Mouse (Mus musculus) embryo, embryonic 9.5 days (tissue): ENCODE results near the gene Uba6.

Experiments used
- DNase-seq: peaks from one replicate; pipeline ENCODE4 v3.0.0-alpha.2; 2017; ENCODE audit errors: extremely low spot score

The Uba6 gene

GRCm38 (mm10) chr5:86072756-86073386, 99.7 kb downstream of the Uba6 start:
- DNase-seq, result no peak

- no peak for DNase-seq
Observed at GRCm38 (mm10) chr5:86071538-86071937, 101.1 kb downstream of the Uba6 start, which contains the start of gene Stap1. Gene Stap1 (plus strand): TSS chr5:86071746.

- no peak for DNase-seq
Observed at GRCm38 (mm10) chr5:86069121-86069520, 103.5 kb downstream of the Uba6 start.

DNA sequence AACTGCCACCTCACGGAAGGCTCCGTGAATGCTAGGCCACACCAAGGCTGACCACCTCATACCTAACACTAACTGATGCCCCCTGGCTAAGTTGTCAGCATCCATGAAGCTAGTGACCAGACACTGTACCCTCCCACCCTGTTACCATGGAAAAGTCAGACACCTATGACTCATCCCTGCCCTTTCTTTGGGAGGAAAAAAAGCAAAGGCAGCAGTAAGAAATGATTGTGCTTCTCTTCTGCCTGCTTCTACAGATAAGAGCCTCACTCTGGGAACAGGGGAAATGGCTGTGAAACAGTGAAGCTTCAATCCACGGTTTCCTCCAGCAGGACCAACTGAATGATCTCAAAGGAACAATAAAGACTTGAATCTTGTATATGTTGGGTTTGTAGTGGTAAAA, 104.2 kb downstream of the Uba6 start:
- no peak for DNase-seq

- peak; percentile 84 for DNase-seq
Observed at GRCm38 (mm10) chr5:86066551-86066929, 106.1 kb downstream of the Uba6 start.

GRCm38 (mm10) chr5:86065876-86066550, 106.6 kb downstream of the Uba6 start:
- no peak for DNase-seq

DNA sequence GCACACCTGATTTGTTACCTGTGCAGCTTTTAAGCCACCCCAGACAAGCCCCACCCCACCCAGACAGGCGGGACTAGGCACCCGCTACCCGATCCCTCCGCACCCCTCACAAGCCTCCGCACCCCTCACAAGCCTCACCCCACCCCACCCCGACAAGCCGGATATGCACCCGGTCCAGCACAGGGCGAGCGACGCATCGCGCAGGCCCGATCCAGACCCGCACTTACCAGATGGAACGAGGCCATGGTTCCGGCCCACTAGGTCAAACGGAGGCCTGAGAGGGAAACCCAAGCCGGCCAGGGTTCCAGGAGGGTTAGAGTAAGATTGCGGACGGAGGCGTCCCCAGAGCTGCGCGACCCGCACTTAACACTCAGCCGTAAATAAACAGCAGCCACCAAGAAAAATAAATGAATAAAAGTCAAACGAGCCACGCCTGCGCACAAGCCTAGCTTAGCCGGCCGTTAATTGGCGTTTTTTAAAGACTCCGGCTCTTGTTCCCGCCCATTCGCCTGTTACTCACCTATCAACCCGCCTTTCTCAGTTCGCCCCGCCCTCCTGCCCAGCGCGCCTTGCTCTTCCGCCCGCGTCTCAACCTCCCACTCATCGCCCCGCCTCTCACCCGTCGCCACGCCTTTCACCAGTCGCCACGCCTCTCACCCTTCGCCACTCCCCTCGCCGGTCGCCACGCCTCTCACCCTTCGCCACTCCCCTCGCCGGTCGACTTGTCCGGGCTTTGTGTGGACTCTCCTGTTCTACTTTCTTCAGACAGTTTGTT, 107.3 kb downstream of the Uba6 start, which contains the start of gene Cenpc1:
Cenpc1 (minus strand) TSS at position 483 of the 775 bp plus-strand sequence.
- peak; percentile 99 for DNase-seq

- DNase-seq, result no peak
Observed at GRCm38 (mm10) chr5:86063501-86063900, 109.1 kb downstream of the Uba6 start.
